Mouse (Mus musculus) erythroblast, embryonic 14.5 days (primary cell): ENCODE measurements around the gene Fubp1.

Source experiments
- GATA1 ChIP-seq: IDR thresholded peaks from 2 replicates; pipeline ENCODE4 v1.6.1; 2012; ENCODE audit warnings: low read length, inconsistent platforms, mixed read lengths
- TAL1 ChIP-seq: IDR thresholded peaks from 3 replicates; pipeline ENCODE4 v1.6.1; 2012; ENCODE audit warnings: low read length, inconsistent platforms, mixed read lengths

DNA sequence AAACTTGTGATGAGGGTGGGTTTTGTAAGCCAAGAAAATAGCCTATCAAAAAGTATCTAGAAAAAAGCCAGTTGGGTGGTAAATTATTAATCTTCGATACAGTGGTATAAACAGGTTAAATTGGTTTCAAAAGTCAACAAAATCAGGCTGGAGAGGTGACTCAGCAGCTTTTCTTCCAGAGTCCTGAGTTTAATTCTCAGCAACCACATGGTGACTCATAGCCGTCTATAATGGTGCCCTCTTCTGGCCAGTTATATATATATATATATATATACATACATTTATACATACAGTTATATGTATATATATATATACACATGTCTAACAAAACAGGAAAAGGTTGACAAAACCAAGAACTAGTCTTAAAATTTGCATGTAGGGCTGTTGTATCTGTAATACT, 28.6 kb downstream of the Fubp1 start:
- TF ChIP-seq TAL1 (no peak), GATA1 (no peak)
